Mouse (Mus musculus): ENCODE measurements around the gene Gipc2. TPM values are rescaled to one million over a fixed set of nuclear protein-coding genes. Genes with fewer than 3 reads are reported as not detected.
"Not testable (repeated sequence)": the region's sequence is repeated elsewhere in the genome, so short reads cannot be mapped to it uniquely, and the experiment has no call there.

The Gipc2 gene
- polyA plus RNA-seq, 1 experiment from 2014 or later = 9.2 TPM

GRCm38 (mm10) chr3:152202942-152203341 lies 36.9 kb upstream of the Gipc2 start:
- no peaks in the 10 kb centered on the region for H3K4me1 ChIP-seq (replicated peaks)
- no peaks in the 10 kb centered on the region for H3K9me3 ChIP-seq
- no peak for ATAC-seq (ENCODE audit: low FRiP score)
- H3K27ac ChIP-seq = no peak overlapping the region
- no peaks in the 10 kb centered on the region for H3K27me3 ChIP-seq
- no peak overlapping the region for H3K4me2 ChIP-seq
- H3K36me3 ChIP-seq = 0 out of 2 replicates have a peak, but pooled peaks cover 5% of the 10 kb centered on the region
- H3K4me3 ChIP-seq = no peak overlapping the region
- H3K9ac ChIP-seq = no peak overlapping the region

GRCm38 (mm10) chr3:152201651-152202050 lies 35.6 kb upstream of the Gipc2 start:
- Histone ChIP-seq H3K4me3 (no peak overlapping the region), H3K9me3 (no peaks in the 10 kb centered on the region), H3K27me3 (no peaks in the 10 kb centered on the region), H3K36me3 (no peaks in the 10 kb centered on the region), H3K9ac (no peak overlapping the region), H3K27ac (no peak overlapping the region), H3K4me2 (no peak overlapping the region), H3K4me1 (replicated peaks) (no peaks in the 10 kb centered on the region)
- 91% methylated on average over 2 of the region's 2 CpGs for WGBS
- no peak for ATAC-seq (ENCODE audit: low FRiP score)

- no peaks in the 10 kb centered on the region for H3K36me3 ChIP-seq
- no peak overlapping the region for H3K4me3 ChIP-seq
- no peaks in the 10 kb centered on the region for H3K4me1 ChIP-seq (replicated peaks)
- H3K9ac ChIP-seq = no peak overlapping the region
- 93% methylated on average over 3 of the region's 3 CpGs for WGBS
- no peak for ATAC-seq (ENCODE audit: low FRiP score)
- H3K27ac ChIP-seq = no peak overlapping the region
- no peak overlapping the region for H3K4me2 ChIP-seq
- no peaks in the 10 kb centered on the region for H3K9me3 ChIP-seq
- H3K27me3 ChIP-seq = no peaks in the 10 kb centered on the region
These were observed 35.2 kb upstream of the Gipc2 start for GRCm38 (mm10) chr3:152201181-152201580.

- Histone ChIP-seq H3K4me3 (no peak overlapping the region), H3K4me2 (no peak overlapping the region), H3K27me3 (no peaks in the 10 kb centered on the region), H3K36me3 (no peaks in the 10 kb centered on the region), H3K4me1 (replicated peaks) (no peaks in the 10 kb centered on the region), H3K9me3 (no peaks in the 10 kb centered on the region), H3K9ac (no peak overlapping the region), H3K27ac (no peak overlapping the region)
- WGBS = 68% methylated on average over 3 of the region's 3 CpGs
- ATAC-seq (ENCODE audit: low FRiP score) = no peak
These were observed 33.1 kb upstream of the Gipc2 start for GRCm38 (mm10) chr3:152199125-152199524.

GRCm38 (mm10) chr3:152197246-152197645 lies 31.2 kb upstream of the Gipc2 start:
- WGBS = 49% methylated on average over 2 of the region's 2 CpGs
- not testable (repeated sequence) for H3K4me3 ChIP-seq; ATAC-seq (ENCODE audit: low FRiP score); H3K36me3 ChIP-seq; H3K4me2 ChIP-seq; H3K9ac ChIP-seq; H3K27me3 ChIP-seq; H3K4me1 ChIP-seq (replicated peaks); H3K9me3 ChIP-seq; H3K27ac ChIP-seq

GRCm38 (mm10) chr3:152193635-152194097 lies 27.6 kb upstream of the Gipc2 start:
- no peaks in the 10 kb centered on the region for H3K9me3 ChIP-seq
- WGBS = 3% methylated on average over 17 of the region's 17 CpGs
- no peaks in the 10 kb centered on the region for H3K36me3 ChIP-seq
- H3K4me1 ChIP-seq (replicated peaks) = peaks cover 20% of the 10 kb centered on the region
- H3K27ac ChIP-seq = peak overlapping the region; percentile 87
- H3K27me3 ChIP-seq = no peaks in the 10 kb centered on the region
- peak overlapping the region; percentile 73 for H3K9ac ChIP-seq
- peak overlapping the region; percentile 52 for H3K4me3 ChIP-seq
- peak overlapping the region; percentile 55 for H3K4me2 ChIP-seq
- ATAC-seq (ENCODE audit: low FRiP score) = peak; percentile 99

GRCm38 (mm10) chr3:152193177-152193576 lies 27.1 kb upstream of the Gipc2 start:
- WGBS = 21% methylated on average over 7 of the region's 7 CpGs

GRCm38 (mm10) chr3:152192238-152192931 lies 26.4 kb upstream of the Gipc2 start:
- Histone ChIP-seq H3K4me3 (peak overlapping the region; percentile 36), H3K9me3 (no peaks in the 10 kb centered on the region), H3K4me2 (peak overlapping the region; percentile 57), H3K36me3 (no peaks in the 10 kb centered on the region), H3K4me1 (replicated peaks) (peaks cover 20% of the 10 kb centered on the region), H3K9ac (peak overlapping the region; percentile 61), H3K27me3 (no peaks in the 10 kb centered on the region), H3K27ac (0 out of 2 replicates have a peak overlapping the region, but pooled peaks have one; percentile 3)
- 43% methylated on average over 10 of the region's 11 CpGs for WGBS
- no peak for ATAC-seq (ENCODE audit: low FRiP score)

More at GRCm38 (mm10) chr3:152193177-152193576, 27.1 kb upstream of the Gipc2 start:
- H3K36me3 ChIP-seq = no peaks in the 10 kb centered on the region
- H3K9me3 ChIP-seq = no peaks in the 10 kb centered on the region
- H3K4me3 ChIP-seq = peak overlapping the region; percentile 52
- H3K27ac ChIP-seq = peak overlapping the region; percentile 87
- ATAC-seq (ENCODE audit: low FRiP score) = no peak
- H3K4me2 ChIP-seq = peak overlapping the region; percentile 55
- no peaks in the 10 kb centered on the region for H3K27me3 ChIP-seq
- peaks cover 20% of the 10 kb centered on the region for H3K4me1 ChIP-seq (replicated peaks)
- peak overlapping the region; percentile 73 for H3K9ac ChIP-seq

GRCm38 (mm10) chr3:152191791-152192237 lies 25.8 kb upstream of the Gipc2 start:
- H3K27ac ChIP-seq = 0 out of 2 replicates have a peak overlapping the region, but pooled peaks have one; percentile 3
- H3K9me3 ChIP-seq = no peaks in the 10 kb centered on the region
- no peaks in the 10 kb centered on the region for H3K36me3 ChIP-seq
- peak overlapping the region; percentile 36 for H3K4me3 ChIP-seq
- 44% methylated on average over 6 of the region's 6 CpGs for WGBS
- 0 out of 2 replicates have a peak, but pooled peaks have one; percentile 4 for ATAC-seq (ENCODE audit: low FRiP score)
- peaks cover 20% of the 10 kb centered on the region for H3K4me1 ChIP-seq (replicated peaks)
- H3K27me3 ChIP-seq = no peaks in the 10 kb centered on the region
- peak overlapping the region; percentile 61 for H3K9ac ChIP-seq
- H3K4me2 ChIP-seq = peak overlapping the region; percentile 57

- no peak overlapping the region for H3K27ac ChIP-seq
- 0 out of 2 replicates have a peak overlapping the region, but pooled peaks have one; percentile 39 for H3K9ac ChIP-seq
- no peaks in the 10 kb centered on the region for H3K27me3 ChIP-seq
- H3K36me3 ChIP-seq = peaks cover 5% of the 10 kb centered on the region; the same call in 1 of the 2 replicates
- H3K4me3 ChIP-seq = peak overlapping the region; percentile 23; the same call in 1 of the 2 replicates
- H3K4me2 ChIP-seq = peak overlapping the region; percentile 45
- WGBS = 83% methylated on average over 9 of the region's 9 CpGs
- H3K4me1 ChIP-seq (replicated peaks) = peaks cover 20% of the 10 kb centered on the region
- no peak for ATAC-seq (ENCODE audit: low FRiP score)
- no peaks in the 10 kb centered on the region for H3K9me3 ChIP-seq
These were observed 24.8 kb upstream of the Gipc2 start for GRCm38 (mm10) chr3:152190679-152191477.

- Histone ChIP-seq H3K9me3 (no peaks in the 10 kb centered on the region), H3K36me3 (peaks cover 17% of the 10 kb centered on the region), H3K4me2 (no peak overlapping the region), H3K27me3 (no peaks in the 10 kb centered on the region), H3K4me3 (no peak overlapping the region), H3K9ac (no peak overlapping the region), H3K27ac (no peak overlapping the region), H3K4me1 (replicated peaks) (peaks cover 20% of the 10 kb centered on the region)
- ATAC-seq (ENCODE audit: low FRiP score) = no peak
- 79% methylated on average over 4 of the region's 4 CpGs for WGBS
These were observed 23.3 kb upstream of the Gipc2 start for GRCm38 (mm10) chr3:152189306-152189705.

- Histone ChIP-seq H3K36me3 (peaks cover 27% of the 10 kb centered on the region), H3K27ac (no peak overlapping the region), H3K4me3 (no peak overlapping the region), H3K9me3 (no peaks in the 10 kb centered on the region), H3K9ac (no peak overlapping the region), H3K4me1 (replicated peaks) (peaks cover 7% of the 10 kb centered on the region), H3K4me2 (no peak overlapping the region), H3K27me3 (no peaks in the 10 kb centered on the region)
- whole genome bisulfite sequencing = 95% methylated on average over 6 of the region's 6 CpGs
- ATAC-seq (ENCODE audit: low FRiP score) = no peak
These were observed 20.1 kb upstream of the Gipc2 start for GRCm38 (mm10) chr3:152186106-152186505.

Data from hindbrain, embryonic 13.5 days (tissue).